Mouse (Mus musculus): ENCODE data around the gene Ppat. TPM values are rescaled to one million over a fixed set of nuclear protein-coding genes. Genes with fewer than 3 reads are reported as not detected.

Ppat gene
- total and polyA plus RNA-seq, 3 experiments = 65.8 to 156 (median 118) TPM

DNA sequence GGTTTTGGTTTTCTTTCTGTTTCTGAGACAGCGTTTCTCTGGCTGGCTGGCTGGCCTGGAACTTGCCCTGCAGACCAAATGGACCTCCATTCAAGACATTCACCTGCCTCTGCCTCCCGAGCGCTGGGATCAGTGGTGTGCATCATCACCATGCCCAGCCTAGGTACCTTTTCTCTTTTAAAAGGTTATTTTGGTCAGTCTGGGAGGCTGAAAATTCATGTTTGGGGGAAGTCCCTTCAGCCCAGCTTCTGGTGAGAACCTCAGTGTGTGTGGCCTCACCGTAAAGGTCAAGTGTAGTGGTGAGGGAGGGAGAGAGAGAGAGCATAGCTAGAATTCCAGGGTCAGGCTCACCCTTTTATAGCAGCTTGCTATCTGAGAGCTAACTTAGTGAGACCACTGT lies 3.6 kb downstream of the Ppat start:
- dilution Hi-C loops (cut with MboI; ENCODE audit: extremely low pct_ligation_motif_present, extremely low pct_unique_long_range_greater_than_20kb, low sequenced_read_pairs) = no loop called here
- peaks cover 85% of the 10 kb centered on the region for H3K79me2 ChIP-seq (replicated peaks; ENCODE audit: control insufficient read depth, extremely low read depth, insufficient read depth, poor library complexity, severe bottlenecking)
- peaks cover 14 to 50% of the 10 kb centered on the region in 2 experiments; a peak in 3 of 4 replicates for H3K4me1 ChIP-seq (ENCODE audit: control insufficient read depth in 1 of 2, insufficient read depth in 2 of 2)
- H3K4me2 ChIP-seq (ENCODE audit: insufficient read depth, low read depth, poor library complexity, severe bottlenecking) = peak overlapping the region; percentile 90
- H3K27ac ChIP-seq (ENCODE audit: insufficient read depth, low read depth) = no peak overlapping the region
- DNase-seq (ENCODE audit: extremely low read depth) = no peak
- in situ Hi-C loops (cut with MboI; ENCODE audit: low pct_ligation_motif_present, low pct_unique_long_range_greater_than_20kb, low sequenced_read_pairs) = no loop called here
- H3K4me3 ChIP-seq (replicated peaks in 1 of 3; ENCODE audit: low read depth in 2 of 3, low read length in 2 of 3, poor library complexity in 1 of 3) = peak overlapping the region in 2 of 3 experiments; percentile 19 to 27
- peaks cover 0 to 38% of the 10 kb centered on the region in 2 experiments for H3K36me3 ChIP-seq (replicated peaks in 1 of 2; ENCODE audit: control insufficient read depth in 1 of 2, insufficient read depth in 1 of 2, low read length in 1 of 2)
- H3K27me3 ChIP-seq (replicated peaks) = no peaks in the 10 kb centered on the region
- H3K9ac ChIP-seq (ENCODE audit: insufficient read depth, low read depth) = peak overlapping the region; percentile 47
- peak; percentile 50; the same call in 1 of the 2 replicates for TF ChIP-seq MAZ (IDR thresholded peaks at IDR 0.05; ENCODE audit: low read depth, low read length)
- peak; percentile 37; the same call in 1 of the 2 replicates for TF ChIP-seq EP300 (IDR thresholded peaks at IDR 0.05; ENCODE audit: low read length)
- TF ChIP-seq CHD1 (IDR thresholded peaks at IDR 0.05; ENCODE audit: low read depth, low read length) = no peak
- no peak for TF ChIP-seq KAT2A (IDR thresholded peaks at IDR 0.05; ENCODE audit: insufficient replicate concordance, low read length)
- TF ChIP-seq USF2 (conservative IDR thresholded peaks at IDR 0.05; ENCODE audit: low read depth, low read length) = no peak
- TF ChIP-seq CTCF (conservative IDR thresholded peaks at IDR 0.05 in 1 of 2, IDR thresholded peaks at IDR 0.05 in 1 of 2; ENCODE audit: low read depth in 2 of 2, low read length in 2 of 2) = no peak
- TF ChIP-seq MXI1 (IDR thresholded peaks at IDR 0.05; ENCODE audit: low read depth, low read length) = peak; percentile 75; the same call in 1 of the 2 replicates
- no peak for TF ChIP-seq USF1 (IDR thresholded peaks at IDR 0.05; ENCODE audit: low read depth, low read length)
- no peak for TF ChIP-seq SMC3 (IDR thresholded peaks at IDR 0.05; ENCODE audit: low read depth, low read length)
- no peak for TF ChIP-seq TCF12 (IDR thresholded peaks at IDR 0.05; ENCODE audit: low read depth, low read length)
- TF ChIP-seq JUN (IDR thresholded peaks at IDR 0.05; ENCODE audit: insufficient read depth, low read depth, low read length) = no peak
- TF ChIP-seq GABPA (IDR thresholded peaks at IDR 0.05; ENCODE audit: insufficient replicate concordance, low read depth, low read length) = no peak
- no peak for TF ChIP-seq TBP (conservative IDR thresholded peaks at IDR 0.05; ENCODE audit: low read depth, low read length)
- TF ChIP-seq MAFK (IDR thresholded peaks at IDR 0.05; ENCODE audit: insufficient replicate concordance, low read length) = no peak
- no peak for TF ChIP-seq E2F4 (IDR thresholded peaks at IDR 0.05; ENCODE audit: insufficient replicate concordance, low read depth, low read length)
- no peak for TF ChIP-seq POLR2AphosphoS2 (IDR thresholded peaks at IDR 0.05; ENCODE audit: low read depth, low read length)
- TF ChIP-seq NRF1 (IDR thresholded peaks at IDR 0.05; ENCODE audit: low read depth, low read length) = no peak
- TF ChIP-seq MEF2A (IDR thresholded peaks at IDR 0.05; ENCODE audit: borderline replicate concordance, low read depth, low read length) = peak; percentile 83
- TF ChIP-seq ELF1 (IDR thresholded peaks at IDR 0.05; ENCODE audit: low read depth, low read length) = no peak
- no peak for TF ChIP-seq HCFC1 (IDR thresholded peaks at IDR 0.05; ENCODE audit: low read depth, low read length)
- TF ChIP-seq ETS1 (conservative IDR thresholded peaks at IDR 0.05; ENCODE audit: low read depth, low read length) = no peak
- no peak for TF ChIP-seq ZC3H11A (IDR thresholded peaks at IDR 0.05; ENCODE audit: low read depth, low read length)
- no peak for TF ChIP-seq RAD21 (IDR thresholded peaks at IDR 0.05; ENCODE audit: low read depth, low read length)
- TF ChIP-seq ZMIZ1 (IDR thresholded peaks at IDR 0.05; ENCODE audit: low read depth, low read length) = peak; percentile 33; the same call in 1 of the 2 replicates
- peak; percentile 44; the same call in 1 of the 2 replicates for TF ChIP-seq SIN3A (IDR thresholded peaks at IDR 0.05; ENCODE audit: low read length)
- TF ChIP-seq NELFE (IDR thresholded peaks at IDR 0.05; ENCODE audit: low read depth, low read length) = no peak
- no peak; the same call in 1 of the 2 replicates for TF ChIP-seq IRF4 (IDR thresholded peaks at IDR 0.05; ENCODE audit: low read depth, low read length)
- TF ChIP-seq ZKSCAN1 (IDR thresholded peaks at IDR 0.05; ENCODE audit: borderline replicate concordance, low read depth, low read length) = no peak
- TF ChIP-seq RCOR1 (conservative IDR thresholded peaks at IDR 0.05; ENCODE audit: low read depth, low read length) = no peak
- TF ChIP-seq ZNF384 (IDR thresholded peaks at IDR 0.05; ENCODE audit: low read depth, low read length) = no peak
- no peak for TF ChIP-seq BHLHE40 (IDR thresholded peaks at IDR 0.05; ENCODE audit: low read depth, low read length)
- TF ChIP-seq PAX5 (IDR thresholded peaks at IDR 0.05; ENCODE audit: low read length) = no peak
- no peak for TF ChIP-seq POLR2A (IDR thresholded peaks at IDR 0.05; ENCODE audit: low read depth, low read length)
- no peak for TF ChIP-seq MYC (IDR thresholded peaks at IDR 0.05; ENCODE audit: low read depth, low read length)
- TF ChIP-seq JUND (conservative IDR thresholded peaks at IDR 0.05; ENCODE audit: low read depth, low read length) = no peak
- TF ChIP-seq MAX (IDR thresholded peaks at IDR 0.05; ENCODE audit: low read length) = no peak
- no peak for TF ChIP-seq CHD2 (IDR thresholded peaks at IDR 0.05; ENCODE audit: low read length)
- TF ChIP-seq UBTF (IDR thresholded peaks at IDR 0.05; ENCODE audit: low read depth, low read length) = no peak
- no peaks in the 10 kb centered on the region for H3K9me3 ChIP-seq (replicated peaks; ENCODE audit: low read length)
